Mouse (Mus musculus): ENCODE measurements around the gene Igfbp3. TPM values are rescaled to one million over a fixed set of nuclear protein-coding genes. Genes with fewer than 3 reads are reported as not detected.

Gene Igfbp3
- polyA plus RNA-seq, 1 experiment from 2014 or later, result 49.5 TPM

GRCm38 (mm10) chr11:7192710-7193109 lies 21.0 kb downstream of the Igfbp3 start:
- WGBS, result 38% methylated on average over 6 of the region's 6 CpGs

GRCm38 (mm10) chr11:7188469-7188868 lies 25.3 kb downstream of the Igfbp3 start, which contains the start of gene Gm11985:
Gene Gm11985, minus strand, starts transcription at chr11:7188569.
- Histone ChIP-seq H3K27ac (ENCODE audit: low read depth) (no peak within 1 kb of the TSS), H3K4me3 (ENCODE audit: low read depth, low read length) (no peak within 1 kb of the TSS), H3K9ac (ENCODE audit: low read length) (no peak within 1 kb of the TSS), H3K27me3 (replicated peaks; ENCODE audit: control insufficient read depth, insufficient read depth, low read length) (no peaks in the 10 kb centered on the region), H3K9me3 (ENCODE audit: control insufficient read depth, low read length) (no peaks in the 10 kb centered on the region), H3K4me1 (replicated peaks; ENCODE audit: control insufficient read depth, insufficient read depth, low read length) (no peaks in the 10 kb centered on the region; the same call in 1 of the 2 replicates), H3K4me2 (ENCODE audit: low read length) (no peak within 1 kb of the TSS), H3K36me3 (ENCODE audit: control insufficient read depth, insufficient read depth, low read length) (no peaks in the 10 kb centered on the region)
- 84% methylated on average over 13 of the region's 13 CpGs for WGBS
- ATAC-seq (replicated peaks; ENCODE audit: low FRiP score, low TSS enrichment, low read depth) (no peak), DNase-seq (ENCODE audit: low spot score) (no peak)

More at GRCm38 (mm10) chr11:7192710-7193109, 21.0 kb downstream of the Igfbp3 start:
- 0 out of 2 replicates have a peak, but pooled peaks cover 4% of the 10 kb centered on the region for H3K9me3 ChIP-seq (ENCODE audit: control insufficient read depth, low read length)
- no peak overlapping the region for H3K27ac ChIP-seq (ENCODE audit: low read depth)
- no peaks in the 10 kb centered on the region for H3K27me3 ChIP-seq (replicated peaks; ENCODE audit: control insufficient read depth, insufficient read depth, low read length)
- no peak overlapping the region for H3K9ac ChIP-seq (ENCODE audit: low read length)
- DNase-seq (ENCODE audit: low spot score) (no peak), ATAC-seq (replicated peaks; ENCODE audit: low FRiP score, low TSS enrichment, low read depth) (no peak)
- no peak overlapping the region for H3K4me3 ChIP-seq (ENCODE audit: low read depth, low read length)
- H3K4me2 ChIP-seq (ENCODE audit: low read length), result no peak overlapping the region
- H3K36me3 ChIP-seq (ENCODE audit: control insufficient read depth, insufficient read depth, low read length), result no peaks in the 10 kb centered on the region
- H3K4me1 ChIP-seq (replicated peaks; ENCODE audit: control insufficient read depth, insufficient read depth, low read length), result no peaks in the 10 kb centered on the region

DNA sequence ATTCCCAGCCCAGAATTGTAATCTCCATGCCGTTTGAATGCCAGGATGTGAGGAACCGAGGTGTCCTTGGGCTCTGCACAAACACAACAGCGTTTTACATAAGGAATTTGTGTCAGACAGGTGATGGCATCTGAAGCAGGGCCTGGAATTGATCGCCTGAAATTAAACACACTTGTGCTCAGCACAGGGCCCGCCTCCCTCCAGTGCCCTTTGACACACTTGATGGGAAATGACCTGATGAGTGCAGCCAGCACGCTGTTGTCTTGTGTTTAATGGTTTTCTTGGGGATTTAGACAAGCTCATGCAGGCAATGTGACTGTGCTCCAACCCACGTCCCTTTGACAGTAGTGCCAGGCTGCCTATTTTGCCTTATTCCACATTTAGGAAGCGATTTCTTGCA lies 26.3 kb downstream of the Igfbp3 start:
- Histone ChIP-seq H3K27ac (ENCODE audit: low read depth) (no peak overlapping the region), H3K9ac (ENCODE audit: low read length) (no peak overlapping the region), H3K36me3 (ENCODE audit: control insufficient read depth, insufficient read depth, low read length) (no peaks in the 10 kb centered on the region), H3K9me3 (ENCODE audit: control insufficient read depth, low read length) (no peaks in the 10 kb centered on the region), H3K4me1 (replicated peaks; ENCODE audit: control insufficient read depth, insufficient read depth, low read length) (no peaks in the 10 kb centered on the region; the same call in 1 of the 2 replicates), H3K4me3 (ENCODE audit: low read depth, low read length) (no peak overlapping the region), H3K27me3 (replicated peaks; ENCODE audit: control insufficient read depth, insufficient read depth, low read length) (no peaks in the 10 kb centered on the region), H3K4me2 (ENCODE audit: low read length) (no peak overlapping the region)
- WGBS, result 46% methylated on average over 8 of the region's 8 CpGs
- ATAC-seq (replicated peaks; ENCODE audit: low FRiP score, low TSS enrichment, low read depth) (no peak), DNase-seq (ENCODE audit: low spot score) (no peak)

GRCm38 (mm10) chr11:7184420-7184819 lies 29.3 kb downstream of the Igfbp3 start:
- no peak overlapping the region for H3K4me3 ChIP-seq (ENCODE audit: low read depth, low read length)
- no peaks in the 10 kb centered on the region for H3K9me3 ChIP-seq (ENCODE audit: control insufficient read depth, low read length)
- DNase-seq (ENCODE audit: low spot score), result no peak
- H3K4me1 ChIP-seq (replicated peaks; ENCODE audit: control insufficient read depth, insufficient read depth, low read length), result no peaks in the 10 kb centered on the region; the same call in 1 of the 2 replicates
- H3K27ac ChIP-seq (ENCODE audit: low read depth), result no peak overlapping the region
- no peak overlapping the region for H3K4me2 ChIP-seq (ENCODE audit: low read length)
- no peak overlapping the region for H3K9ac ChIP-seq (ENCODE audit: low read length)
- no peak; the same call in 1 of the 2 replicates for ATAC-seq (replicated peaks; ENCODE audit: low FRiP score, low TSS enrichment, low read depth)
- H3K36me3 ChIP-seq (ENCODE audit: control insufficient read depth, insufficient read depth, low read length), result no peaks in the 10 kb centered on the region
- no peaks in the 10 kb centered on the region for H3K27me3 ChIP-seq (replicated peaks; ENCODE audit: control insufficient read depth, insufficient read depth, low read length)
- WGBS, result 39% methylated on average over 1 of the region's 1 CpGs

- Histone ChIP-seq H3K27ac (ENCODE audit: low read depth) (no peak overlapping the region), H3K9ac (ENCODE audit: low read length) (no peak overlapping the region), H3K4me1 (replicated peaks; ENCODE audit: control insufficient read depth, insufficient read depth, low read length) (no peaks in the 10 kb centered on the region; the same call in 1 of the 2 replicates), H3K27me3 (replicated peaks; ENCODE audit: control insufficient read depth, insufficient read depth, low read length) (no peaks in the 10 kb centered on the region), H3K9me3 (ENCODE audit: control insufficient read depth, low read length) (no peaks in the 10 kb centered on the region), H3K4me3 (ENCODE audit: low read depth, low read length) (no peak overlapping the region), H3K4me2 (ENCODE audit: low read length) (no peak overlapping the region), H3K36me3 (ENCODE audit: control insufficient read depth, insufficient read depth, low read length) (no peaks in the 10 kb centered on the region)
- DNase-seq (ENCODE audit: low spot score), result no peak
- ATAC-seq (replicated peaks; ENCODE audit: low FRiP score, low TSS enrichment, low read depth), result 0 out of 2 replicates have a peak, but pooled peaks have one; percentile 20
- 47% methylated on average over 8 of the region's 8 CpGs for WGBS
Measured at GRCm38 (mm10) chr11:7182409-7183042, 31.2 kb downstream of the Igfbp3 start.

DNA sequence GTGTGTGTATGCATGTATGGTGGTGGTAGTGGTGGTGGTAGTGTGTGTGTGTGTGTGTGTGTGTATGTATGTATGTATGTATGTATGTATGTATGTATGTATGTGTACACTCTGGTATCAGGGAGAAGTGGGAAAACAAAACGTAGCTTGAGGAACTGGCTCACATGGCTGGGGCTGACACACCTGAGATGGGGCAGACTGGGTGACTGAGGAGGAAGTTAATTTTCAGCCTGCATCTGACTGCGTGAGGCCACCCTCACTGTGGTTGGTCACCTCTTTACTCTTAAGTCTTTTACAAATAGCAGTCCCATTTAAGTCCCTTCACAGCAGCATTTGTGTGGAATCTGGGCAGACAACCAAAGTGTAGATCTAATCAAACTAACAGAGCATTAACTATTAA lies 34.4 kb downstream of the Igfbp3 start:
- WGBS, result 65% methylated on average over 2 of the region's 2 CpGs
- H3K4me1 ChIP-seq (replicated peaks; ENCODE audit: control insufficient read depth, insufficient read depth, low read length), result no peaks in the 10 kb centered on the region
- no peaks in the 10 kb centered on the region for H3K9me3 ChIP-seq (ENCODE audit: control insufficient read depth, low read length)
- ATAC-seq (replicated peaks; ENCODE audit: low FRiP score, low TSS enrichment, low read depth) (no peak; the same call in 1 of the 2 replicates), DNase-seq (ENCODE audit: low spot score) (no peak)
- no peaks in the 10 kb centered on the region for H3K27me3 ChIP-seq (replicated peaks; ENCODE audit: control insufficient read depth, insufficient read depth, low read length)
- no peak overlapping the region for H3K9ac ChIP-seq (ENCODE audit: low read length)
- no peak overlapping the region for H3K4me3 ChIP-seq (ENCODE audit: low read depth, low read length)
- no peak overlapping the region for H3K4me2 ChIP-seq (ENCODE audit: low read length)
- H3K36me3 ChIP-seq (ENCODE audit: control insufficient read depth, insufficient read depth, low read length), result no peaks in the 10 kb centered on the region
- 0 out of 2 replicates have a peak overlapping the region, but pooled peaks have one; percentile 4 for H3K27ac ChIP-seq (ENCODE audit: low read depth)

- no peaks in the 10 kb centered on the region for H3K4me1 ChIP-seq (replicated peaks; ENCODE audit: control insufficient read depth, insufficient read depth, low read length)
- no peaks in the 10 kb centered on the region for H3K27me3 ChIP-seq (replicated peaks; ENCODE audit: control insufficient read depth, insufficient read depth, low read length)
- no peak overlapping the region for H3K9ac ChIP-seq (ENCODE audit: low read length)
- no peak overlapping the region for H3K4me3 ChIP-seq (ENCODE audit: low read depth, low read length)
- no peaks in the 10 kb centered on the region for H3K9me3 ChIP-seq (ENCODE audit: control insufficient read depth, low read length)
- H3K4me2 ChIP-seq (ENCODE audit: low read length), result no peak overlapping the region
- 59% methylated on average over 4 of the region's 4 CpGs for WGBS
- peak; percentile 84 for ATAC-seq (replicated peaks; ENCODE audit: low FRiP score, low TSS enrichment, low read depth)
- no peak overlapping the region for H3K27ac ChIP-seq (ENCODE audit: low read depth)
- DNase-seq (ENCODE audit: low spot score), result no peak
- no peaks in the 10 kb centered on the region for H3K36me3 ChIP-seq (ENCODE audit: control insufficient read depth, insufficient read depth, low read length)
Measured at GRCm38 (mm10) chr11:7178724-7179123, 35.0 kb downstream of the Igfbp3 start.

DNA sequence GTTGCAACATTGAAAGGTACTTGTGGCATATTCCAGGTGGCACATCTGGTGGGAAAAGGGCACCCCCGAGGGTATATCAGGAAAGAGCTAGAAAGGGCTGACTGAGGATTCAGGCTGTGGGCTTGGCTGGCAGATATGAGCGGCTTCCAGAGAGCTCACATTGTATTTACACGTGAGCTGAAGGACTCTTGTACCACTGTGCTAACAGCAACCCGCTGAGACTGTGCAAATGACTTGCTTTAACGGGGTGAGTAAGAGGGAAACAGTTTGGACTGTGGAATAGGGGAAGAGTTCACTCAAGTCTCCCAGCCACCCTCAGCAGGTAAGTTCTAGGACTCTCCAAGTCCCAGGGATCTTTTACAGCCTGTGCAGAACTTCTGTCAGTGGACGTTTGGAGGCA lies 40.1 kb downstream of the Igfbp3 start:
- no peak overlapping the region for H3K27ac ChIP-seq (ENCODE audit: low read depth)
- H3K9me3 ChIP-seq (ENCODE audit: control insufficient read depth, low read length), result no peaks in the 10 kb centered on the region
- no peak for DNase-seq (ENCODE audit: low spot score)
- no peaks in the 10 kb centered on the region for H3K27me3 ChIP-seq (replicated peaks; ENCODE audit: control insufficient read depth, insufficient read depth, low read length)
- no peaks in the 10 kb centered on the region for H3K36me3 ChIP-seq (ENCODE audit: control insufficient read depth, insufficient read depth, low read length)
- no peak overlapping the region for H3K4me3 ChIP-seq (ENCODE audit: low read depth, low read length)
- WGBS, result 82% methylated on average over 6 of the region's 6 CpGs
- H3K4me1 ChIP-seq (replicated peaks; ENCODE audit: control insufficient read depth, insufficient read depth, low read length), result no peaks in the 10 kb centered on the region
- no peak overlapping the region for H3K4me2 ChIP-seq (ENCODE audit: low read length)
- ATAC-seq (replicated peaks; ENCODE audit: low FRiP score, low TSS enrichment, low read depth), result no peak
- H3K9ac ChIP-seq (ENCODE audit: low read length), result no peak overlapping the region

DNA sequence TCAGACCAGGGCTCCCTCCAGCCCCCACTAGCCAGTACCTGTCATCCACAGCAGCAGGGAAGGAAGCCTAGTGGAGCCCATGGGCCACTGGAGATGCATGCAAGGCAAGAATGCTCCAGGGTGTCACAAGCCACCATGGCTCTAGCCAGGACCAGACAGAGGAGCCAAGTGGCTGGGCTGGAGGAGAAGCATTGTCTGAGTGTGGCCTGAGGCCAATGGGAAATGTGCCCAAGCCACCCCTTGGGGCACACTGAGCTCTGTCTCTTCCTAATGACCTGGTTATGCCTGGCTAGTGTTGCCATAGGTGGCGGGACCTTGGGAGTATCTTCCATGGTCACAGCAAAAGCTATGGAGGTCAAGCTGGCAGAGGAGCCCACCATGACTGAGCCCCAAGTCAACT lies 44.1 kb downstream of the Igfbp3 start:
- Histone ChIP-seq H3K4me3 (ENCODE audit: low read depth, low read length) (no peak overlapping the region), H3K9ac (ENCODE audit: low read length) (no peak overlapping the region), H3K27ac (ENCODE audit: low read depth) (no peak overlapping the region), H3K27me3 (replicated peaks; ENCODE audit: control insufficient read depth, insufficient read depth, low read length) (no peaks in the 10 kb centered on the region), H3K4me2 (ENCODE audit: low read length) (no peak overlapping the region), H3K4me1 (replicated peaks; ENCODE audit: control insufficient read depth, insufficient read depth, low read length) (no peaks in the 10 kb centered on the region), H3K36me3 (ENCODE audit: control insufficient read depth, insufficient read depth, low read length) (no peaks in the 10 kb centered on the region; the same call in 1 of the 2 replicates), H3K9me3 (ENCODE audit: control insufficient read depth, low read length) (no peaks in the 10 kb centered on the region)
- ATAC-seq (replicated peaks; ENCODE audit: low FRiP score, low TSS enrichment, low read depth) (0 out of 2 replicates have a peak, but pooled peaks have one; percentile 21), DNase-seq (ENCODE audit: low spot score) (no peak)
- WGBS, result 100% methylated on average over 1 of the region's 1 CpGs
